Mouse (Mus musculus): Measurements from ENCODE around the gene Gtf2a2. TPM values are rescaled to one million over a fixed set of nuclear protein-coding genes. Genes with fewer than 3 reads are reported as not detected.

The Gtf2a2 gene
- polyA plus RNA-seq, 1 experiment: 71.1 TPM

DNA sequence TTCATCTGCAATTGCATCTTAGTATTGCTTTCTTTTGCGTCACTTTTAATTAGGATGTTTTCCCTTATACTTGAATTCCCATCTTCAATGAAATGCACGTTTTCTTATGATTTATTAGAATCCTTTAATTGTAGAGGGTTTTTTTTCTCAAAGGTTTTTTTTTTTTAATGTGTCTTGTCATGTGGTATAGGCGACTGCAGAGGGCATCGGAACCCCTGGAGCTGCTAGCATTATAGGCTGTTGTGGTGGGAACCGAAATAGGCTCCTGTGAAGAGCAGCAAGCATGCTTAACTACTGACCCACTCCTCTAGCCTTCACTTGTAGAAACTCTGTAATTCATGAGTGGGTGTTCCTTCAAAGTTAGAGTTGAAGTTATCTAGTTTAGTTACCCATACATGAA, 22.0 kb upstream of the Gtf2a2 start:
- peak overlapping the region; percentile 91 for H3ac ChIP-seq (ENCODE audit: control insufficient read depth, insufficient read length)
- peak overlapping the region; percentile 84 for H3K4me3 ChIP-seq
- H3K27me3 ChIP-seq (ENCODE audit: control insufficient read depth, insufficient read depth, insufficient read length): no peaks in the 10 kb centered on the region
- H3K79me2 ChIP-seq (ENCODE audit: control insufficient read depth, insufficient read depth): peaks cover 55% of the 10 kb centered on the region
- TF ChIP-seq USF1 (IDR thresholded peaks at IDR 0.05; ENCODE audit: low read depth) (no peak), TCF12 (IDR thresholded peaks at IDR 0.05; ENCODE audit: insufficient read depth, poor library complexity, severe bottlenecking) (no peak), POLR2A (IDR thresholded peaks at IDR 0.05; ENCODE audit: insufficient read length, low read depth) (no peak), MYOG (IDR thresholded peaks at IDR 0.05; ENCODE audit: control insufficient read depth in 1 of 3, insufficient read depth in 1 of 3, insufficient read length in 2 of 3, low read depth in 2 of 3) (no peak), POLR2AphosphoS2 (IDR thresholded peaks at IDR 0.05; ENCODE audit: insufficient read length, low read depth) (no peak), REST (IDR thresholded peaks at IDR 0.05; ENCODE audit: insufficient read depth, insufficient read length) (no peak)
- peak overlapping the region; percentile 86 for H3K4me2 ChIP-seq (ENCODE audit: low read depth)
- no peaks in the 10 kb centered on the region for H3K36me3 ChIP-seq (ENCODE audit: control insufficient read depth, insufficient read depth)

DNA sequence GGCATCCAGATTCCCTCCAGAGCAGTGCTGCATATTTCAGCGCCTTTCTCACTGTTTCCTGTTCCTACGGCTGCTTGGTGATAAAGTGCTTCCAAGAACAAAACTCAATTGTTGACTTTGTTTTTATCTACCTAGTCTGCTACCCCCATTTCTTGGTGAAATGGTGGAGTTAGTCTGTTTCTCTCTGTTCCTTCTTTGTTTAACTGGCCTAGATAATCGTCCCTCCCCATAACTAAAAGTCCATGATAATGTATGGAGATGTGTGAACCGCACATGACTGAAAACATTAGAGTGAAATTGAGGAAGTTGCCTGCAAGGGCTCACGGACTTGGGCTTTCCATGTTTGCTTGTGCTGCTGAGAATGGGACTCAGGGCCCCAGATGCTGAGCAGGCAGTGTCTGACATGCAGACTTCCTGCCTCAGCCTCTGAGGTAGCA, 19.5 kb upstream of the Gtf2a2 start:
- H3K4me3 ChIP-seq: no peak overlapping the region
- TF ChIP-seq POLR2A (IDR thresholded peaks at IDR 0.05; ENCODE audit: insufficient read length, low read depth) (no peak), POLR2AphosphoS2 (IDR thresholded peaks at IDR 0.05; ENCODE audit: insufficient read length, low read depth) (no peak), MYOD1 (IDR thresholded peaks at IDR 0.05; ENCODE audit: control insufficient read depth in 1 of 3, insufficient read length in 2 of 3, low read depth in 2 of 3) (no peak), TCF12 (IDR thresholded peaks at IDR 0.05; ENCODE audit: insufficient read depth, poor library complexity, severe bottlenecking) (no peak), E2F4 (IDR thresholded peaks at IDR 0.05; ENCODE audit: insufficient read depth) (no peak), MAX (IDR thresholded peaks at IDR 0.05; ENCODE audit: low read depth) (no peak), SRF (IDR thresholded peaks at IDR 0.05; ENCODE audit: control insufficient read depth, insufficient read length, low read depth) (no peak), TCF3 (IDR thresholded peaks at IDR 0.05; ENCODE audit: insufficient read length, low read depth) (no peak), CEBPB (IDR thresholded peaks at IDR 0.05; ENCODE audit: insufficient read depth, poor library complexity, severe bottlenecking) (no peak), USF1 (IDR thresholded peaks at IDR 0.05; ENCODE audit: low read depth) (no peak), REST (IDR thresholded peaks at IDR 0.05; ENCODE audit: insufficient read depth, insufficient read length) (no peak), MYOG (IDR thresholded peaks at IDR 0.05; ENCODE audit: control insufficient read depth in 1 of 3, insufficient read depth in 1 of 3, insufficient read length in 2 of 3, low read depth in 2 of 3) (no peak)
- no peaks in the 10 kb centered on the region for H3K27me3 ChIP-seq (ENCODE audit: control insufficient read depth, insufficient read depth, insufficient read length)
- H3K36me3 ChIP-seq (ENCODE audit: control insufficient read depth, insufficient read depth): peaks cover 22% of the 10 kb centered on the region
- H3ac ChIP-seq (ENCODE audit: control insufficient read depth, insufficient read length): no peak overlapping the region
- H3K79me2 ChIP-seq (ENCODE audit: control insufficient read depth, insufficient read depth): peaks cover 66% of the 10 kb centered on the region
- peak overlapping the region; percentile 79 for H3K4me2 ChIP-seq (ENCODE audit: low read depth)

GRCm38 (mm10) chr9:69993479-69993878, 18.9 kb upstream of the Gtf2a2 start:
- H3ac ChIP-seq (ENCODE audit: control insufficient read depth, insufficient read length): no peak overlapping the region
- peak overlapping the region; percentile 79 for H3K4me2 ChIP-seq (ENCODE audit: low read depth)

DNA sequence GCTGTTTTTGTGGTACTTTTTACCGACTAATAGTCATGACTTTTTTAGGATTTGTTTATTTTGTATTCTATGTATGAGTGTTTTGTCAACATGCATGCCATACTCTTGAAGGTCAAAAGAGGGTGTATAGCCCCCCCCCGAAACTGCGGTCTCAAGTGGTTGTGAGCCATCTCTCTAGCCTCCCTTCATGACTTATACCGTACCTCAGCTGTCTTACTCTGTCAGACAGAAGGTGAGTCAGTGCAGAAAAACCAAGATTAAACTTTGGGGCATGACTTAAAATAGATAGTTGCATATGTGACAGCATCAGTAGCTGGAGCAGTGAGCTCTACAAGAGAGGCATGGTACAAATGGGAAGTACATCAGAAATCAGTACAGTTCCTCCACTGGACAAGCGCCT, 17.8 kb upstream of the Gtf2a2 start:
- peaks cover 38% of the 10 kb centered on the region for H3K36me3 ChIP-seq (ENCODE audit: control insufficient read depth, insufficient read depth)
- TF ChIP-seq TCF12 (IDR thresholded peaks at IDR 0.05; ENCODE audit: insufficient read depth, poor library complexity, severe bottlenecking) (peak; percentile 25), MYOG (IDR thresholded peaks at IDR 0.05; ENCODE audit: control insufficient read depth in 1 of 3, insufficient read depth in 1 of 3, insufficient read length in 2 of 3, low read depth in 2 of 3) (no peak), POLR2A (IDR thresholded peaks at IDR 0.05; ENCODE audit: insufficient read length, low read depth) (no peak), MYOD1 (IDR thresholded peaks at IDR 0.05; ENCODE audit: control insufficient read depth in 1 of 3, insufficient read length in 2 of 3, low read depth in 2 of 3) (peak; percentile 63 to 94 (median 80))

More at GRCm38 (mm10) chr9:69993479-69993878, 18.9 kb upstream of the Gtf2a2 start:
- Histone ChIP-seq H3K27me3 (ENCODE audit: control insufficient read depth, insufficient read depth, insufficient read length) (no peaks in the 10 kb centered on the region), H3K79me2 (ENCODE audit: control insufficient read depth, insufficient read depth) (peaks cover 66% of the 10 kb centered on the region), H3K4me3 (no peak overlapping the region), H3K36me3 (ENCODE audit: control insufficient read depth, insufficient read depth) (peaks cover 28% of the 10 kb centered on the region)
- TF ChIP-seq POLR2AphosphoS2 (IDR thresholded peaks at IDR 0.05; ENCODE audit: insufficient read length, low read depth) (no peak), TCF12 (IDR thresholded peaks at IDR 0.05; ENCODE audit: insufficient read depth, poor library complexity, severe bottlenecking) (no peak), MYOG (IDR thresholded peaks at IDR 0.05; ENCODE audit: control insufficient read depth in 1 of 3, insufficient read depth in 1 of 3, insufficient read length in 2 of 3, low read depth in 2 of 3) (no peak), E2F4 (IDR thresholded peaks at IDR 0.05; ENCODE audit: insufficient read depth) (no peak), POLR2A (IDR thresholded peaks at IDR 0.05; ENCODE audit: insufficient read length, low read depth) (no peak), CEBPB (IDR thresholded peaks at IDR 0.05; ENCODE audit: insufficient read depth, poor library complexity, severe bottlenecking) (no peak), SRF (IDR thresholded peaks at IDR 0.05; ENCODE audit: control insufficient read depth, insufficient read length, low read depth) (no peak), TCF3 (IDR thresholded peaks at IDR 0.05; ENCODE audit: insufficient read length, low read depth) (no peak), MYOD1 (IDR thresholded peaks at IDR 0.05; ENCODE audit: control insufficient read depth in 1 of 3, insufficient read length in 2 of 3, low read depth in 2 of 3) (no peak), USF1 (IDR thresholded peaks at IDR 0.05; ENCODE audit: low read depth) (no peak), MAX (IDR thresholded peaks at IDR 0.05; ENCODE audit: low read depth) (no peak), REST (IDR thresholded peaks at IDR 0.05; ENCODE audit: insufficient read depth, insufficient read length) (no peak)

DNA sequence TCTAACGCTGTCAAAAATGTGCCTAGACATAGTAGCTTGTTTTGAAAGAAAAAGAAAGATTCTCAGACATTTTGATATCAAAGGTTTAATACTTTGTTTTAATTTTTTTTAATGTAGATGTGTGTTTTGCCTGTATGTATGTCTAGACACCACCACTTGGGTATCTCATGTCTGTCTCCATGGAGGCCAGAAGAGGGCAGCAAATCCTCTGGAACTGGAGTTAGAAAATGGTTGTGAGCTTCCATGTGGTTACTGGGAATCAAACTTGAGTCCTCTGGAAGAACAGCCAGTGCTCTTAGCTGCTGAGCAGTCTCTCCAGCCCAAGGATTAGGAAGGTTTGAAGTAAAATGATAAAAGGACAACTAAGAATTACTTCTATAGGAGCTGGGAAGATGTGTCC, 13.0 kb upstream of the Gtf2a2 start:
- Histone ChIP-seq H3K36me3 (ENCODE audit: control insufficient read depth, insufficient read depth) (peaks cover 86% of the 10 kb centered on the region), H3K4me2 (ENCODE audit: low read depth) (no peak overlapping the region), H3K4me3 (no peak overlapping the region), H3K79me2 (ENCODE audit: control insufficient read depth, insufficient read depth) (peaks cover 18% of the 10 kb centered on the region), H3K27me3 (ENCODE audit: control insufficient read depth, insufficient read depth, insufficient read length) (no peaks in the 10 kb centered on the region), H3ac (ENCODE audit: control insufficient read depth, insufficient read length) (no peak overlapping the region)
- no peak for TF ChIP-seq MYOG (IDR thresholded peaks at IDR 0.05; ENCODE audit: control insufficient read depth in 1 of 3, insufficient read depth in 1 of 3, insufficient read length in 2 of 3, low read depth in 2 of 3)
- no peak for TF ChIP-seq POLR2AphosphoS2 (IDR thresholded peaks at IDR 0.05; ENCODE audit: insufficient read length, low read depth)
- no peak for TF ChIP-seq POLR2A (IDR thresholded peaks at IDR 0.05; ENCODE audit: insufficient read length, low read depth)

More for the DNA sequence above, 17.8 kb upstream of the Gtf2a2 start:
- peaks cover 66% of the 10 kb centered on the region for H3K79me2 ChIP-seq (ENCODE audit: control insufficient read depth, insufficient read depth)
- no peak overlapping the region for H3ac ChIP-seq (ENCODE audit: control insufficient read depth, insufficient read length)
- peak overlapping the region; percentile 79 for H3K4me2 ChIP-seq (ENCODE audit: low read depth)
- no peak overlapping the region for H3K4me3 ChIP-seq
- H3K27me3 ChIP-seq (ENCODE audit: control insufficient read depth, insufficient read depth, insufficient read length): no peaks in the 10 kb centered on the region

All from myocyte (in vitro differentiated cells).